Mouse (Mus musculus): ENCODE measurements at regions not wholly inside any gene's neighbourhood (a gene's known extent, or its start where the extent isn't known, plus 50 kb on each side); places are given as distances from the start of the nearest gene placed in this dataset.

- DNase-seq (ENCODE audit: low spot score), result no peak
These were observed 166.5 kb downstream of the Tmx1 start for GRCm38 (mm10) chr12:70619436-70619835.

DNA sequence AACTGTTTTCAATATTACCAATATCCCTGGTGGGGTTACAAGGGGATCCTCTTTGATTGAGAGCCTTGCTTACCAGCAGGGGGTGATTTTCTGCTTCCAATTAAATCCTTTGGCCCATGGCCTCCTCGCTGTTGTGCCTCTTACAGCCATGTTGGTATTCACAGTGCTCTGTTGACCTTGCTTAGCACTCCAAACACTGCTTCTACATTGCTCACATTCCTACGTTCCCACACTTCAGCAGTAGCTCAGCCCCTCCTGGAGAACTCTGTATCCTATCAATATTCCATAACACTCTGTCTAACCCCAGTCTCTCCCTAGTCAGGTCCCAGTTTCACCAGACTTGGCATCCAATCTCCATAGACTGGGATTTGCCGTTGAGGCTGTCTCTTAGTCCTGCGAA, 169.1 kb downstream of the Tmx1 start:
- no peaks in the 10 kb centered on the region for H3K4me1 ChIP-seq (ENCODE audit: control insufficient read depth, insufficient read depth, low read length)
- H3K4me2 ChIP-seq (ENCODE audit: low read depth, low read length), result no peak overlapping the region
- H3K9ac ChIP-seq (replicated peaks; ENCODE audit: low read length), result no peak overlapping the region
- no peaks in the 10 kb centered on the region for H3K9me3 ChIP-seq (replicated peaks; ENCODE audit: control insufficient read depth, low read length)
- H3K27me3 ChIP-seq (ENCODE audit: control insufficient read depth, insufficient read depth, low read length), result no peaks in the 10 kb centered on the region
- no peaks in the 10 kb centered on the region for H3K36me3 ChIP-seq (replicated peaks; ENCODE audit: control insufficient read depth, insufficient read depth, low read depth, low read length)
- ATAC-seq (replicated peaks; ENCODE audit: insufficient number of reproducible peaks, low FRiP score, low TSS enrichment, low read depth), result no peak
- WGBS, result 57% methylated on average over 4 of the region's 4 CpGs
- no peak overlapping the region for H3K4me3 ChIP-seq (ENCODE audit: low read depth, low read length)
- no peak for DNase-seq (ENCODE audit: low spot score)
- no peak overlapping the region for H3K27ac ChIP-seq (replicated peaks; ENCODE audit: low read depth, low read length)

More at GRCm38 (mm10) chr12:70619436-70619835, 166.5 kb downstream of the Tmx1 start:
- no peak overlapping the region for H3K27ac ChIP-seq (replicated peaks; ENCODE audit: low read depth, low read length)
- WGBS, result 82% methylated on average over 2 of the region's 2 CpGs
- no peak overlapping the region for H3K4me2 ChIP-seq (ENCODE audit: low read depth, low read length)
- H3K27me3 ChIP-seq (ENCODE audit: control insufficient read depth, insufficient read depth, low read length), result no peaks in the 10 kb centered on the region
- ATAC-seq (replicated peaks; ENCODE audit: insufficient number of reproducible peaks, low FRiP score, low TSS enrichment, low read depth), result no peak
- no peak overlapping the region for H3K4me3 ChIP-seq (ENCODE audit: low read depth, low read length)
- no peaks in the 10 kb centered on the region for H3K4me1 ChIP-seq (ENCODE audit: control insufficient read depth, insufficient read depth, low read length)
- no peaks in the 10 kb centered on the region for H3K9me3 ChIP-seq (replicated peaks; ENCODE audit: control insufficient read depth, low read length)
- no peak overlapping the region for H3K9ac ChIP-seq (replicated peaks; ENCODE audit: low read length)
- no peaks in the 10 kb centered on the region for H3K36me3 ChIP-seq (replicated peaks; ENCODE audit: control insufficient read depth, insufficient read depth, low read depth, low read length)

DNA sequence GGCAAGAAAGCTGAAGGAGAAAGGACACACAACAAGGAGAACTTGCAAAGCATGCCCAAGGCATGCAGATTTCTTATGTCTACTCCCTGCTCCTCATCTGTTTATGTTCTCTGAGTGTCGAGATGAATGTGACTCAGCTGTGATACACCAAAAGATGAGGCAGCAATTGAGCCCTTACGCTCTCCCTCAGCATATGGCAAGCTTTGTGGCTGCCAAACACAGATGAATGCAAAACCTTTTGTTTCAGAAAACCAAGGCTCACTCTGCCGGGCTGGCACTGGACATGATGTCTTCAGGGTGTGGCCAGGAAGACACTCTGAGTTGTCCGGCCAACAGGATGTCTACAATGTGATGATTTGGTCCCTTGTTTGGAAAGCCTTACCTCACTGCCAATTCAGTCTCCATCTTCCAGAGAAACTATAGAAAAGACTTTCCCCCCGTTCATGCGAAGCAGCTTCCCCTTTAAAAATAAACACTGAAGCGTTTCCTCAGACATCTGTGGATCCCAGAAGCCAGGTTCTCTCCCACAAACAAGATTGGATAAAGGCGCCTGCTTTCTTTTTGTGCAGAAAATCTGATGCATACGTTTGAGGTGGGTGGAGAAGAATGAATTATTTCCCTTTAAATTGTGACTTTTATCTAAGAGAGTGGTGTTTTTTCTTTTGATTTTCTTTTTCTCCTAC, 171.5 kb downstream of the Tmx1 start:
- no peak for DNase-seq (ENCODE audit: low spot score)
- H3K27ac ChIP-seq (replicated peaks; ENCODE audit: low read depth, low read length), result no peak overlapping the region
- H3K9ac ChIP-seq (replicated peaks; ENCODE audit: low read length), result no peak overlapping the region
- no peak overlapping the region for H3K4me3 ChIP-seq (ENCODE audit: low read depth, low read length)
- 65% methylated on average over 9 of the region's 9 CpGs for WGBS
- H3K4me1 ChIP-seq (ENCODE audit: control insufficient read depth, insufficient read depth, low read length), result no peaks in the 10 kb centered on the region
- ATAC-seq (replicated peaks; ENCODE audit: insufficient number of reproducible peaks, low FRiP score, low TSS enrichment, low read depth), result no peak
- no peaks in the 10 kb centered on the region for H3K9me3 ChIP-seq (replicated peaks; ENCODE audit: control insufficient read depth, low read length)
- no peak overlapping the region for H3K4me2 ChIP-seq (ENCODE audit: low read depth, low read length)
- H3K27me3 ChIP-seq (ENCODE audit: control insufficient read depth, insufficient read depth, low read length), result no peaks in the 10 kb centered on the region
- H3K36me3 ChIP-seq (replicated peaks; ENCODE audit: control insufficient read depth, insufficient read depth, low read depth, low read length), result no peaks in the 10 kb centered on the region

DNA sequence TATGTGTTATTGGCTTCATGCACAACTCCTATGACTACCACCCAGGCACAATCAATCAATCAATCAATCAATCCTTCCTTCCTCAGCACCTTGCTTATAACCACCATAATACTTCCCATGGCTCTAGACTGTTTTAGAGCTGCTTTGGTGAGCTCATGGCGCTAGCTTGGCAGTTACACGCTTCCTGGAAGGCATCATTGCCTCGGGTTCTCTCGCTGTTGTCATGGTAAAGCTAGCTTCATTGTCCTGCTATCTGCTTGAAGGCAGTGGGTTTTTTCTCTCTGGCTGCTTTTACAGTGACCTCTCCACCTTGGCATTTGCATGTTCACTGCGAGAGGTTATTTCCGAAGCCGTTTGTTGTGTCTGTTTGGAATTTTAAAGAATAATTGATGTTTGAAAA, 174.7 kb downstream of the Tmx1 start:
- WGBS, result 83% methylated on average over 7 of the region's 7 CpGs
- Histone ChIP-seq H3K4me2 (ENCODE audit: low read depth, low read length) (no peak overlapping the region), H3K27me3 (ENCODE audit: control insufficient read depth, insufficient read depth, low read length) (no peaks in the 10 kb centered on the region)

GRCm38 (mm10) chr12:70628384-70629365, 175.8 kb downstream of the Tmx1 start:
- no peak for ATAC-seq (replicated peaks; ENCODE audit: insufficient number of reproducible peaks, low FRiP score, low TSS enrichment, low read depth)
- H3K4me3 ChIP-seq (ENCODE audit: low read depth, low read length), result no peak overlapping the region
- H3K27me3 ChIP-seq (ENCODE audit: control insufficient read depth, insufficient read depth, low read length), result no peaks in the 10 kb centered on the region
- no peak for DNase-seq (ENCODE audit: low spot score)
- 75% methylated on average over 21 of the region's 21 CpGs for WGBS
- no peak overlapping the region for H3K9ac ChIP-seq (replicated peaks; ENCODE audit: low read length)
- no peaks in the 10 kb centered on the region for H3K4me1 ChIP-seq (ENCODE audit: control insufficient read depth, insufficient read depth, low read length)
- H3K27ac ChIP-seq (replicated peaks; ENCODE audit: low read depth, low read length), result no peak overlapping the region
- no peaks in the 10 kb centered on the region for H3K9me3 ChIP-seq (replicated peaks; ENCODE audit: control insufficient read depth, low read length)
- no peaks in the 10 kb centered on the region for H3K36me3 ChIP-seq (replicated peaks; ENCODE audit: control insufficient read depth, insufficient read depth, low read depth, low read length)
- no peak overlapping the region for H3K4me2 ChIP-seq (ENCODE audit: low read depth, low read length)

More for the DNA sequence above, 174.7 kb downstream of the Tmx1 start:
- Histone ChIP-seq H3K27ac (replicated peaks; ENCODE audit: low read depth, low read length) (no peak overlapping the region), H3K4me3 (ENCODE audit: low read depth, low read length) (no peak overlapping the region), H3K9ac (replicated peaks; ENCODE audit: low read length) (no peak overlapping the region), H3K36me3 (replicated peaks; ENCODE audit: control insufficient read depth, insufficient read depth, low read depth, low read length) (no peaks in the 10 kb centered on the region), H3K9me3 (replicated peaks; ENCODE audit: control insufficient read depth, low read length) (no peaks in the 10 kb centered on the region), H3K4me1 (ENCODE audit: control insufficient read depth, insufficient read depth, low read length) (no peaks in the 10 kb centered on the region)
- ATAC-seq (replicated peaks; ENCODE audit: insufficient number of reproducible peaks, low FRiP score, low TSS enrichment, low read depth) (no peak), DNase-seq (ENCODE audit: low spot score) (no peak)

DNA sequence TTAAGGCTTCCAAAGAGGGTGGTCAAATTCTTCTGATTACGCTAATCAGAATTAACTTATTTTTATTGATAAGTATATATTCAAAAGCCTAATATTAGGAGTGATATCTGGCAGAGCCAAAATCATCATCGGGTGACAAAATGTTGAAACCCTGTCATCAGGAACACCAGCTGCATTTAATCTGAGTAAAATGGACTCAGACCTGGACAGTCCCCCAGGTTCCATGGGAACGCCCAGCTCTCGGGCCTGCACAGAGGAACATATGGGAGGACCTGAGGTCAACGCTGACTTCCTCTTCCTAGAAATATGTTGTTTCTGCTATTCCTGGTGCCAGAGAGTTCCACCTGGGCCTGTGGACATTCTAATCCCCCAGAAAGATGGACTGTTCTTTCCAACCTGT, 176.5 kb downstream of the Tmx1 start:
- Histone ChIP-seq H3K36me3 (replicated peaks; ENCODE audit: control insufficient read depth, insufficient read depth, low read depth, low read length) (no peaks in the 10 kb centered on the region), H3K9ac (replicated peaks; ENCODE audit: low read length) (no peak overlapping the region), H3K9me3 (replicated peaks; ENCODE audit: control insufficient read depth, low read length) (no peaks in the 10 kb centered on the region), H3K4me1 (ENCODE audit: control insufficient read depth, insufficient read depth, low read length) (no peaks in the 10 kb centered on the region), H3K27me3 (ENCODE audit: control insufficient read depth, insufficient read depth, low read length) (no peaks in the 10 kb centered on the region), H3K4me3 (ENCODE audit: low read depth, low read length) (no peak overlapping the region), H3K4me2 (ENCODE audit: low read depth, low read length) (no peak overlapping the region), H3K27ac (replicated peaks; ENCODE audit: low read depth, low read length) (no peak overlapping the region)
- 69% methylated on average over 5 of the region's 5 CpGs for WGBS
- DNase-seq (ENCODE audit: low spot score), result no peak
- ATAC-seq (replicated peaks; ENCODE audit: insufficient number of reproducible peaks, low FRiP score, low TSS enrichment, low read depth), result no peak

GRCm38 (mm10) chr12:70631281-70631680, 178.4 kb downstream of the Tmx1 start:
- Histone ChIP-seq H3K9me3 (replicated peaks; ENCODE audit: control insufficient read depth, low read length) (no peaks in the 10 kb centered on the region), H3K4me2 (ENCODE audit: low read depth, low read length) (no peak overlapping the region), H3K4me1 (ENCODE audit: control insufficient read depth, insufficient read depth, low read length) (no peaks in the 10 kb centered on the region), H3K9ac (replicated peaks; ENCODE audit: low read length) (no peak overlapping the region), H3K36me3 (replicated peaks; ENCODE audit: control insufficient read depth, insufficient read depth, low read depth, low read length) (no peaks in the 10 kb centered on the region), H3K27me3 (ENCODE audit: control insufficient read depth, insufficient read depth, low read length) (no peaks in the 10 kb centered on the region), H3K27ac (replicated peaks; ENCODE audit: low read depth, low read length) (no peak overlapping the region), H3K4me3 (ENCODE audit: low read depth, low read length) (no peak overlapping the region)
- 71% methylated on average over 6 of the region's 6 CpGs for WGBS
- DNase-seq (ENCODE audit: low spot score) (no peak), ATAC-seq (replicated peaks; ENCODE audit: insufficient number of reproducible peaks, low FRiP score, low TSS enrichment, low read depth) (no peak)

GRCm38 (mm10) chr12:70633194-70633593, 180.3 kb downstream of the Tmx1 start:
- ATAC-seq (replicated peaks; ENCODE audit: insufficient number of reproducible peaks, low FRiP score, low TSS enrichment, low read depth) (no peak), DNase-seq (ENCODE audit: low spot score) (no peak)
- H3K36me3 ChIP-seq (replicated peaks; ENCODE audit: control insufficient read depth, insufficient read depth, low read depth, low read length), result no peaks in the 10 kb centered on the region
- no peaks in the 10 kb centered on the region for H3K4me1 ChIP-seq (ENCODE audit: control insufficient read depth, insufficient read depth, low read length)
- no peak overlapping the region for H3K9ac ChIP-seq (replicated peaks; ENCODE audit: low read length)
- H3K4me3 ChIP-seq (ENCODE audit: low read depth, low read length), result no peak overlapping the region
- no peak overlapping the region for H3K4me2 ChIP-seq (ENCODE audit: low read depth, low read length)
- 65% methylated on average over 4 of the region's 4 CpGs for WGBS
- H3K27me3 ChIP-seq (ENCODE audit: control insufficient read depth, insufficient read depth, low read length), result no peaks in the 10 kb centered on the region
- no peaks in the 10 kb centered on the region for H3K9me3 ChIP-seq (replicated peaks; ENCODE audit: control insufficient read depth, low read length)
- H3K27ac ChIP-seq (replicated peaks; ENCODE audit: low read depth, low read length), result no peak overlapping the region
